Mouse (Mus musculus): Measurements from ENCODE around the gene Abtb2. TPM values are rescaled to one million over a fixed set of nuclear protein-coding genes. Genes with fewer than 3 reads are reported as not detected.
"Not testable (repeated sequence)": the region's sequence is repeated elsewhere in the genome, so short reads cannot be mapped to it uniquely, and the experiment has no call there.

The Abtb2 gene
- 10 to 100 TPM; 10.7 to 11.0 TPM for total RNA-seq (2021)

- intact Hi-C loops (cut with DNase I) = loop anchor here (2.0 to 10.0 kb wide), 5 partner anchors 71 to 439 kb away; no protein-coding TSS in a partner anchor
- peak; percentile 91 to 94 for DNase-seq (ENCODE audit: extremely low spot score in 1 of 2, low spot score in 2 of 2)
These were observed at the start of gene Abtb2 for GRCm38 (mm10) chr2:103565732-103566422. Gene Abtb2, plus strand, starts transcription at chr2:103566310.

DNA sequence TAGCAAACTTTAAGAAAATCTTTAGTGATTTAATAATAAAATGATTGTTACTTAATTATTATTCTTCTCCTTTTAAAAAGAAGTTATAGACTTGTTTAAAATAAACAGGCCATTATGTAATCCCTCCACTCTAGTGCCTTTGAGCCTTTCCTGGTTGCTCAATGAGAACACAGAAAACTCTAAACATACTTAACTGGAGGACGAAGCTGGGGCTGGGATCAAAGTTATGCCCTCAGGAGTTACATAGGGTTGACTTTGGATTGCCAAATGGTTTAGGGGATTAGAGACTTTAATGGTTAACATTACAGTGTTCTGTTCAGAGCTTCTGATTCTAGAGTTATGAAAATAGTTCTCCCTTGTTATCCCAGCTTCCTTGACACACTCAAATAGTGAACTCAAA, 49.6 kb upstream of the Abtb2 start:
- no peak for DNase-seq (ENCODE audit: extremely low spot score in 1 of 2, low spot score in 2 of 2)
- intact Hi-C loops (cut with DNase I) = no loop called here

DNA sequence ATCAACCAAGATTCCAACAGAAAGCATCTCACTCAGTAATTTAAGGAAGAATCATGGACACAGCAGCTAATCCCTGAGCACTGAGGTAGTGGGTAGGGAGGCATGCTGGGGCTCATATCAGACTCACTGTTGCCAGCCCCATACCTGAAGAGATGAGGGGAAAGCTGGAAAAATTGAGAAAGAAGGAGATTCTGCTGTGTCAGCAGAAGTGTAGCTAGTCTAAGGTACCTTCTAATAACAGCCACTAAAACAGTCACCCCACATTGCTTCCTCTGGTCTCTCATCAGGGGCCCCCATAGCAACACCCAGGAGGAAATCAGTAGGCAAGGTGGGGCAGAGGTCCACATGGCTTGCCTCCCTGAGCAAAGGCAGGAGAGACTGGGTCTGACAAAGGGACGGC, 40.5 kb upstream of the Abtb2 start:
- intact Hi-C loops (cut with DNase I) = no loop called here
- DNase-seq (ENCODE audit: extremely low spot score in 1 of 2, low spot score in 2 of 2) = no peak

DNA sequence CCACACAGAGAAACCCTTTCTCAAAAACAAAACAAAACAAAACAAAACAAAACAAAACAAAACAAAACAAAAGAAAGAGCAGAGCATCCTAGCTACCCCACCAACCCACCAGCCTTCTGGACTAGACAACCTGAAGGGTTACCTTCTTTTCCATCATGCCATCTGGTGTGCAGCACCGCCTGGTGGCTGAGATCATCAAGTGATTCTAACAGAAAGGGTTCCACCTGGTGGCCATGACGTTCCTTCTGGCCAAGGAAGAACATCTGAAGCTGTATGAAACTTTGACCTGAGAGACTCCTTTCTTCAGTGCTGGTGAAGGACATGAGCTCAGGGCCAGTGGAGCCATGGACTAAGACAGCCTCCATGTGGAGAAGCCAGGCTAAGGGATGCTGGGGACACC, 19.0 kb upstream of the Abtb2 start:
- DNase-seq (ENCODE audit: extremely low spot score in 1 of 2, low spot score in 2 of 2) = peak in 1 of 2 experiments; percentile 77
- intact Hi-C loops (cut with DNase I) = loop anchor here (1.0 kb wide), 1 partner anchor 91 kb away; no protein-coding TSS in a partner anchor

GRCm38 (mm10) chr2:103550301-103550700, 15.8 kb upstream of the Abtb2 start:
- intact Hi-C loops (cut with DNase I); DNase-seq (ENCODE audit: extremely low spot score in 1 of 2, low spot score in 2 of 2): not testable (repeated sequence)

- intact Hi-C loops (cut with DNase I) = no loop called here
- no peak for DNase-seq (ENCODE audit: extremely low spot score in 1 of 2, low spot score in 2 of 2)
These were observed 12.1 kb upstream of the Abtb2 start for GRCm38 (mm10) chr2:103554041-103554440.

- intact Hi-C loops (cut with DNase I) = no loop called here
- no peak for DNase-seq (ENCODE audit: extremely low spot score in 1 of 2, low spot score in 2 of 2)
These were observed 9.8 kb upstream of the Abtb2 start for GRCm38 (mm10) chr2:103556125-103556877.

DNA sequence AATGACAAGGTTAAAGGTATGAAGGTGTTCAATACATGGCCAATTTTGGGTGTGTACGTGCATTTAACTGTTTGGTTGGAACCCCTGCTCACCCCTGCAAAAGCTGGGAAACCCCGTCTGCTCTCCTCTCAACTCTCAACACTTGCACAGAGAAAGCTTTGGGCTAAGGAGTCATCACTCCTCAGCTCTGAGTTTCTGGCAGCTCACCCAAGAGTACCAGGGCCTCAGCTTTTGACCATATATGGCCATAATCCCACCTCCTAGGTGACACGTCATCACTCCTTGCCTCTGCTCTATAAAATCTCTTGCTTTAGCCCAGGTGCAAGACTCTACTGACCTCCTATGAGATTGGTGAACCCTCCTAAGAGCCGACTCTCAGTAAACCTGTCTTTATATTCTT, 5.2 kb upstream of the Abtb2 start:
- intact Hi-C loops (cut with DNase I) = loop anchor here (10.0 kb wide), 3 partner anchors 304 to 444 kb away; no protein-coding TSS in a partner anchor
- DNase-seq (ENCODE audit: extremely low spot score in 1 of 2, low spot score in 2 of 2) = no peak

DNA sequence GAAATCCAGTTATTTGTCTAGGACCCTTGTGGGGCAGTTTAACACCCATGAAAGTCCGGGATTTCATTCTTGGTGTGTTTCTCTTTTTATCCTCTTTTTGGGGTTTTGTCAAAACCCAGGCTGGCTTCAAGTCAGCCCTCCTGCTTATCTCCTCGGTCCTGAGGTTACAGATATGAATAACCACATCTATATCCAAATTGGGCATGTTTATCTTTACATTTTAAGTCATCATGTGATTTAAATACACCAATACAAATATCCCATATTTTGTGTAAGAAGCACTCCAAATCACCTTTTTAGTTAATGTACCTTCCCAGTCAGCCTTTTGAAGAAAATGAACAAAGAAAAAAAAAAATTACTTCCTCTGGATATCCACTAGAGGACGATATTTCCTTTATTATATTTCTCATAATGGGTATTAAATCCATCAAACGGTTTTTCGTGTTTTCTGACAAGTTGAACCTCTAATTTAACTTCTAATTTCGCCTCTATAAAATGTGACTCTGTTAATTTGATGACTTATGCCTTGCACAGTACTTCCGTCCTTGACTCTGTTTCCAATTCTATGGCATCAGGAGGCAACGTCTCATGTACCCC, 1.6 kb upstream of the Abtb2 start:
- DNase-seq (ENCODE audit: extremely low spot score in 1 of 2, low spot score in 2 of 2) = no peak
- intact Hi-C loops (cut with DNase I) = loop anchor here (2.0 to 10.0 kb wide), 5 partner anchors 73 to 440 kb away; no protein-coding TSS in a partner anchor

DNA sequence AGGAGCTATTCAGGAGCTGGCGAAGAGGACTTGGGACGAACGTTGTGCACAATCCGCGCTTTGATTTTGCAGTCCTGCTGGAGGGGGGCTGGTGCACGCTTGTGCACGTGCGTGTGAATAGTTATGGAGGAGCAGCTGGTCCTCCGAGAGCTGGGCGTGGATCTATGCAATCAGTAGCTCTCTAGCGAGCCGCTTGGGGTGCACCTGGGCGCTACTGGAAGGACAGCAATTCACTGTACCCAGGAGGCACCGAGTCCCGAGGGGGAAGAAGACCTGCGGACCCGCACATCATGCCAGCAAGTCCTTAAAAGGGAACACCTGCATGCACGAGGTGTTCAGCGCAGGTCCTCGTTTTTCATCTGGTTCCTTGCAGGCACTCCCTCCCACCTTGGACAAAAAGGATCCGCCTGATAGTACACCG, 929 bp upstream of the Abtb2 start:
- peak; percentile 46 to 59 for DNase-seq (ENCODE audit: extremely low spot score in 1 of 2, low spot score in 2 of 2)
- intact Hi-C loops (cut with DNase I) = loop anchor here (2.0 to 10.0 kb wide), 5 partner anchors 72 to 440 kb away; no protein-coding TSS in a partner anchor

GRCm38 (mm10) chr2:103566423-103566712, 258 bp downstream of the Abtb2 start:
- no peak for DNase-seq (ENCODE audit: extremely low spot score in 1 of 2, low spot score in 2 of 2)
- intact Hi-C loops (cut with DNase I) = loop anchor here (5.0 to 10.0 kb wide), 4 partner anchors 71 to 438 kb away; no protein-coding TSS in a partner anchor

- peak; percentile 25 to 74 for DNase-seq (ENCODE audit: extremely low spot score in 1 of 2, low spot score in 2 of 2)
- intact Hi-C loops (cut with DNase I) = loop anchor here (5.0 to 10.0 kb wide), 4 partner anchors 70 to 438 kb away; no protein-coding TSS in a partner anchor
These were observed 807 bp downstream of the Abtb2 start for GRCm38 (mm10) chr2:103566713-103567521.

DNA sequence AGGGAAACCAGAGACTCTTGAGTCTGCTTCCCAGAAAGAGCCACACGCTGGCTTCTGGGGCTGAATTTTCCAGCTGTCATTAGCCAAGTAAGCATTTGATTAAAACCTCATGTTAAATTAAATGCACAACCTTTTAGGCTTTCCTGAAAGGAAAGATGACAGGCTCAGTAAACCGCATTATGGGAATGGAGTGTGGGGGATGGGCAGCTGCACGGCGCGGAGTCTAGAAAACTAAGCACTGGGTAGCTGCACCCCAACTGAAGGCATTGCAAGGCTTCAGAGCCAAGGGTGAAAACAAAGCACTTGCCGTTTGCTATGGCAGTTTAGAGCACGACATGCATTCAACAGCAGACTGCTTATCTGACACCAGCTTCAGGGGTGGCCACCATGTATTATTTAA, 2.1 kb downstream of the Abtb2 start:
- intact Hi-C loops (cut with DNase I) = loop anchor here (5.0 to 10.0 kb wide), 4 partner anchors 69 to 437 kb away; no protein-coding TSS in a partner anchor
- DNase-seq (ENCODE audit: extremely low spot score in 1 of 2, low spot score in 2 of 2) = no peak

DNA sequence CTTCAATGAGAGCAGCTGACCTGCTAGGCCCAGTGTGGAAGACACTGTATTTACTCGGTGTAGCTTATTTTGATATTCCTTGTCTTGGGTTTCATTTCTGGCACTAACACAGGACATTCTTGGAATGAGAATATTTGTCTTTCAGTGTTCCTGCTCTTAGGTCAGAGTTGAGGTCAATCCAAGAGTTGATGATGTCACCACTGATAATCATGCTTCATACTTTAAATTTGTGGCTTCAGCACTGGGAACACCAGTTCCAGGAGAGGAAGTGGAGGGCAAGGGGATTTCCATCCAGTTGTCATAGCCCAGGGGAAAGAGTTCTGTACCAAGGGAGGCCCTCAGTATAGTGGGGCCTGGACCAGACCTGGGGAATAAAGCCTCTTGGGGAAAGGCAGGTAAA, 3.6 kb downstream of the Abtb2 start:
- intact Hi-C loops (cut with DNase I) = loop anchor here (5.0 to 10.0 kb wide), 4 partner anchors 68 to 435 kb away; no protein-coding TSS in a partner anchor
- DNase-seq (ENCODE audit: extremely low spot score in 1 of 2, low spot score in 2 of 2) = no peak

GRCm38 (mm10) chr2:103572354-103572753, 6.2 kb downstream of the Abtb2 start:
- no peak for DNase-seq (ENCODE audit: extremely low spot score in 1 of 2, low spot score in 2 of 2)
- intact Hi-C loops (cut with DNase I) = no loop called here

DNA sequence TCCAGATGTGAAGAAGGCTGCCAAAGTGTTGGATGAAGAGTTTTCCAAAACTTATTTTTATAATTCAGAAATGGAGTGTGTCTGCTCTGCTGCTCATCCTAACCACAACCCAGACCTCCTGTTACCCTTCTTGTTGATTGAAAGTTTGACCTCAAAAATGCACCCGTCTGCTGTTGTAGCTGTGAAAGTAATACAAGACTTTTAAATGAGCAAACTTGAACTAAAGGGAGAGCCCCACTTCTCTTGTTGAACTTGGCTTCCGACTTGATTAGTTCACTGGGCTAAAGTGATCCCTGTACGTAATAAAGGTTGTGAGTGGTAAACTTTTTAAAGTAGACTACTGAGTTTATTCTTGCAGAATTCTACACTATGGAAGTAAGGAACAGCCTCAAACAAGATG, 10.3 kb downstream of the Abtb2 start:
- intact Hi-C loops (cut with DNase I) = no loop called here
- DNase-seq (ENCODE audit: extremely low spot score in 1 of 2, low spot score in 2 of 2) = no peak

- DNase-seq (ENCODE audit: extremely low spot score in 1 of 2, low spot score in 2 of 2) = peak in 1 of 2 experiments; percentile 44
- intact Hi-C loops (cut with DNase I) = no loop called here
These were observed 11.9 kb downstream of the Abtb2 start for GRCm38 (mm10) chr2:103577752-103578662.

All from left cerebral cortex, postnatal 10 days (tissue).